Mouse (Mus musculus): ENCODE data around the gene Cldn34b1. TPM values are rescaled to one million over a fixed set of nuclear protein-coding genes. Genes with fewer than 3 reads are reported as not detected.
"Not testable (repeated sequence)": the region's sequence is repeated elsewhere in the genome, so short reads cannot be mapped to it uniquely, and the experiment has no call there.

Cldn34b1 gene
- not detected in 2 replicates for polyA plus RNA-seq (2015; fragmentation: Nextera tagmentation; extraction: Ambion mirVana)

- not testable (repeated sequence) for H3K4me1 ChIP-seq (ENCODE audit: insufficient read depth); H3K4me2 ChIP-seq (ENCODE audit: low read depth, low read length); ATAC-seq; H3K9ac ChIP-seq (replicated peaks); H3K36me3 ChIP-seq (replicated peaks; ENCODE audit: insufficient read depth, low read length); H3K27me3 ChIP-seq (ENCODE audit: insufficient read depth, low read length); H3K9me3 ChIP-seq (ENCODE audit: low read length); DNase-seq; H3K27ac ChIP-seq (ENCODE audit: low read depth); H3K4me3 ChIP-seq (ENCODE audit: low read depth, low read length)
- WGBS (ENCODE audit: insufficient replicate concordance): 69% methylated on average over 3 of the region's 3 CpGs
These were observed at the start of gene Cldn34b1 for GRCm38 (mm10) chrX:154890167-154890566. Cldn34b1 (minus strand) TSS chrX:154890267.

GRCm38 (mm10) chrX:154935887-154936286 lies 45.8 kb upstream of the Cldn34b1 start, which contains the start of gene Magea6:
Magea6 (minus strand) TSS chrX:154935987.
- WGBS (ENCODE audit: insufficient replicate concordance): 48% methylated on average over 1 of the region's 1 CpGs
- DNase-seq; H3K27ac ChIP-seq (ENCODE audit: low read depth); H3K9me3 ChIP-seq (ENCODE audit: low read length); H3K4me3 ChIP-seq (ENCODE audit: low read depth, low read length); H3K27me3 ChIP-seq (ENCODE audit: insufficient read depth, low read length); H3K4me2 ChIP-seq (ENCODE audit: low read depth, low read length); H3K4me1 ChIP-seq (ENCODE audit: insufficient read depth); ATAC-seq; H3K9ac ChIP-seq (replicated peaks); H3K36me3 ChIP-seq (replicated peaks; ENCODE audit: insufficient read depth, low read length): not testable (repeated sequence)

Other genes starting within 250 kb of the Cldn34b1 start
- gene Magea6, start 45.7 kb upstream of the Cldn34b1 start, polyA plus RNA-seq (2015; fragmentation: Nextera tagmentation; extraction: Ambion mirVana): not detected in 2 replicates
- gene Magea3, start 59.2 kb upstream of the Cldn34b1 start, polyA plus RNA-seq (2015; fragmentation: Nextera tagmentation; extraction: Ambion mirVana): not detected in 2 replicates
- gene Magea8, start 105.6 kb upstream of the Cldn34b1 start, polyA plus RNA-seq (2015; fragmentation: Nextera tagmentation; extraction: Ambion mirVana): not detected in 2 replicates
- not detected in 2 replicates for gene Magea5, start 172.9 kb upstream of the Cldn34b1 start, polyA plus RNA-seq (2015; fragmentation: Nextera tagmentation; extraction: Ambion mirVana)
- not detected in 2 replicates for gene Magea1, start 199.5 kb upstream of the Cldn34b1 start, polyA plus RNA-seq (2015; fragmentation: Nextera tagmentation; extraction: Ambion mirVana)
- not detected in 2 replicates for gene Magea2, start 203.4 kb upstream of the Cldn34b1 start, polyA plus RNA-seq (2015; fragmentation: Nextera tagmentation; extraction: Ambion mirVana)
- not detected in 2 replicates for gene Cldn34b2, start 238.1 kb upstream of the Cldn34b1 start, polyA plus RNA-seq (2015; fragmentation: Nextera tagmentation; extraction: Ambion mirVana)

Data from liver, postnatal 0 days (tissue).